Mouse (Mus musculus): ENCODE measurements at regions not wholly inside any gene's neighbourhood (a gene's known extent, or its start where the extent isn't known, plus 50 kb on each side); places are given as distances from the start of the nearest gene placed in this dataset.
"Not testable (repeated sequence)": the region's sequence is repeated elsewhere in the genome, so short reads cannot be mapped to it uniquely, and the experiment has no call there.

DNA sequence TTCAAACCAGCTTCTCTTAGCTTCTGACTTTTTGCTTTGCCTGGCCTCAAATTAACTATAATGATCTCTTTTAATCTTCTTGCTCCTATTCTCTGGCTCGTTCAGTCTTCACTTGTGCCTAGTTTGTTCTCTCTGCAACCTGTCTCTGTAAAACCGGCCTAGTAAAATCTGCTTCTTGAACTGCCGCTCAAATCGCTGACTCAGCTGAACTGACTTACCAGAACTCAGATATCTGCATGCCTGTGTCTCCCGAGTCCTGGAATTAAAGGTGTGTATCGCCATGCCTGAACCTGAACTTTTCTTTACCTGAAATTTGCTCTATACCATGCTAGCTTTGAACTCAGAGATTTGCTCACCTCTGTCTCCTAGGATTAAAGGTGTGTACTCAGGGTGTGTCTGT, 212.2 kb downstream of the Glrx3 start:
- no peak for DNase-seq

DNA sequence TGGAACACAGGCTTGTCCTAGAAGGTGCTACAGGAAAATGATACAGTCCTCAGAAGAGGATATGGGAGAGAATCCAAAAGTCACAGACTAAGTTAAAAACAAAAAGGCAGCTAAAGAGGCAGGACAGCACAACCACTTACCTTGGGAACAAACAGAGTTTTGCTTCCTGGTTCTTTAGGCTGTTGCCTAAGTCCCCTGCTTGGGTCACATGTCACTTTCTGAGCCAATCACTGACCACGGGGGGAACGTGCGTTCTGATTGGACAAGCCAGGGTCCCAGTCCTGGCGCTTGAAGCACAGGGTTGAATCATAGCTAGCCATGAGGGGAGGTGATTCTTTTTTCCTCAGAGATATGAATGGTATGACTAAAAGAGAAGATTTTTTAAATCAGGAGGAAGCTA, 216.4 kb downstream of the Glrx3 start:
- DNase-seq: no peak

DNA sequence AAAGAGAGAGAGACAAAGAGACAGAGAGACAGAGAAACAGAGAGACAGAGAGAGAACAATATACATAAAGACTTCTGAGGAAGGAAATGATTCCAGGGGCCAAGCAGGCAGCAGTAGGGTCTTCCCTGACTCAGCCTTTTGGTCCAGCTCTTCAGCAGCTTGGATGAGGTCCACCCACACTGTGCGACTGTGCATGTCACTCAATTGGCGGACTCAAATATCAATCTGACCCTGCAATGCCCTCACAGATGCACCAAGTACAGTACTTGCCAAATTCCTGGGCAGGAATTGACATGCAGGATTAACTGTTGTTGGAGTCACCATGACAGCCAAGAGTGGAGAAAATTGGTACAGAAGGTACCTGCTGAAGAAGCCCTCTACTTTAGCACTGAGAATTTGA, 229.8 kb downstream of the Glrx3 start:
- no peak for DNase-seq

DNA sequence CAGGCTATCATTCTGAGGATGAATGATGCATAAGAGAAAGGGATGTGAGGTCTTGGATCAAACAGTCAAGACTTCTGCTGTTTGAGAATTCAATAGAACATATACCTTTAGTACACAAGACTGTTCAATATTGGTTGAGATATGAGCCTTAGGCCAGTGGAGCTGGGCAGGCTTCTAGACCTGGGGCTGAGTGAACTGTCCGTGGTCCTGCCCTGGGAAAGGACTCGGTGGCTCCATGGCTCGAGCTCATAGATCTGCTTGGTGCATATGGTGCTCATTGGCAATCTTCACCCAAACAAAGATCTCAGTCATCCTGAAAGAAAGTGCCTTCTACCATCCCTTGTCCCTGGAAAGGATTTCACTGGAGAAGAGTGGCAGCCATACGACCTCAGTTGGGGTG, 233.7 kb downstream of the Glrx3 start:
- DNase-seq: no peak

DNA sequence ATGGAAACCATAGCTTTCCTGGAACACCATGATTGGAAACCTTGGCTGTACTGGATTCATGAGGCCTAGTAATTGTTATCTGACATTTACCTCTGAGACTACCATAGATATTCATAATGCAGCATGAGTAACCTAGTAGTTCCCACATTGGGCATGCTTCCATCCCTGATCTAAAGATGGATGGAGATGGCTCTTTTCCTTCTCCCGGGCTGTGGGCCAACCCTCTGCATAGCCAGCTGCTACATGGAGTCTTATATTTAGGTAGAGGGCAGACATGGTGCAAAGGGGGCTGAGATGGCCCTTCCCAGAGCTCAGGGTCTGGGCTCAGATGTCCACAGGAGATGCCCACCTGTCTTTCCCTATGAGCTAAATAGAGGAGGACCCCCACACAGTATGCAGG, 237.2 kb downstream of the Glrx3 start:
- DNase-seq: no peak

DNA sequence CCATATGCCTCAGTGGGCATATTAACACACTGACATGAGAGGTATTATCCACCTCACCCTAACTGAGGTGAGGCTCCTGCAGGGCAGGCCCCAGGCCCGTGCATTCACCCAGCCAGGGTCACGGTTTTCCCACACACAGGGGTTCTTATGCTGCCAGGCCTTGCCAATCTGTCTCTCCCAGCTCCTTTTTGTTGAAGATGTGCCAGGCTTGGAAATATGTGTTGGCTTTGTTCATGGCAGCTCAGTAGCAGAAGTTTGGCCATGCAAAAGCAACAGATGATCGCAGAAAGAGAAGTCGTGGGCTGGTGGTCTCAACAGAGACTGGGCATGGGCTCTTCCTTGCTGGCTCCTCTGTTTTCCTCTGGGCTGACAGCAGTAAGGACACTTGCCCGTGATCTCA, 238.0 kb downstream of the Glrx3 start:
- DNase-seq: no peak

DNA sequence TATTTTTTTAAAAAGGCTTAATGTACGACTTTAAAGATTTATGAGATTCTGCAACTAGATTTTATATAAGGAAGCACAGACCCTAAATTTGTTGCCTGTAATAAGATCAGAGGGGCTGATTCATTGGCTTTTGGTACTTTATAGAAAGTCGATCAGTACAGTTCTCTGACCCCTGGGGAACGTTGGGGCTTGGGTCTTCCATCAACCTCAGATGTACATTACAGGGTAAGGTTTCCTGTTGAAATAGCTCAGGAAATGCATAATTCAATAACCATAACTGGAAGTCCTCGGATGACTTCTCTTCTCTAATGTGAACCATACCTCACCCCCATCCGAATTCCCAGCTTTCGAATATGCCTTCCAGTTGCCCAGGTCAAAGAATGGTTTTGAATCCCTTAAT, 247.4 kb downstream of the Glrx3 start:
- DNase-seq: no peak

DNA sequence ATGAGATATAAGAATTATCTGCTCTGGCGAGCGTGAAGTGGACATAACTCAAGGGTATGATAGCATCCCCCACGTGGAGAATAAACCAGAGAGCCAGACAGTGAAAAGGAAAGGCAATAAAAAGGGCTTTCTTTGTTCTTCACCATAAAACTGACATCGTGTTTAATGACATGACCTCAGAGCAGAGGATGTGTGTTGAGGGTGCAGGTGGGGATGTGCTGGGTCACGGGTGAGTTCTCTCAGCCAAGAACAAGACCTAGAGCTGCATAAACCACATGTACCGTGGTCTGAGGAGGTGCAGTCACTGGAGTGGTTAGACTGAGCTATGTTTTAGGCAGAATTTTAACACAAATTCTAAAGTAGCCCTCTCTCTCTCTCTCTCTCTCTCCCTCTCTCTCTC, 247.9 kb downstream of the Glrx3 start:
- DNase-seq: no peak

DNA sequence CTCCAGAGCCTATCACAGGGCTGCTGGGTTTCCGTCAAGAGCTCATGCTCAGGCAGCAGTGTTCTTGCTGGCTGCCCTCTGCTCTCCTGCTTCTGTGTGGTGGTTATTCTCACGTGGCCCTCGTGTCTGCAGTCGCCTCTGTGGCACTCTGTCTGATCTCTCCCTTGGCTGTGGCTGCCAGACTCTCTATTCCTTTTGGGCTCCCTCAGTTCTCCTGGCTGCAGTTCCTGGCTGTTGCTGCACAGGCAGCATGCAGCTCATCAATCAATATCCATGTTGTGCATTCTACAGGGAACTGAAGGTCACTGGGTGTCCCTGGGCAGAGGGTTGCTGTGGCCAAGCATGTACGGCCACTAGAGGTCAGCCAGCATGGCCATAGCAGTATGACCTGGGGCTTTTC, 259.4 kb downstream of the Glrx3 start:
- peak; percentile 57 for DNase-seq

DNA sequence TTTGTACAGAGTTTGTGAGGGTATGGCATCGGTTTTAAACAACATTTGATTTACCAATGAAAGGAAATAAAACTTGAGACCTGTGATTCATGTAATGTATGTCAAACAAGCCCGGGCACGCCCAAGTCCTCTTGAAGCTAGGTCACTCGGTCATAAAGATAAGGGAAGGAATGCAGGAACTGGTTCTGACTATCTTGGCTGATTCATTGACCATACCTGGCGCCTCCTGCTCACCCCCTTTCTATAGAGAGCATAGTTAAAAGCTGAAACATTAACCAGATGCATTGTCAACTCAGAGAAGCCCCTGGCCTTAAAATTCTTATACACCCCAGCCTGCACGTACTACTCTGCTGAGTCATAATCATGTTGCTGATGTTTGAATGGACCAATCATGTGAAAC, 261.1 kb downstream of the Glrx3 start:
- not testable (repeated sequence) for DNase-seq

DNA sequence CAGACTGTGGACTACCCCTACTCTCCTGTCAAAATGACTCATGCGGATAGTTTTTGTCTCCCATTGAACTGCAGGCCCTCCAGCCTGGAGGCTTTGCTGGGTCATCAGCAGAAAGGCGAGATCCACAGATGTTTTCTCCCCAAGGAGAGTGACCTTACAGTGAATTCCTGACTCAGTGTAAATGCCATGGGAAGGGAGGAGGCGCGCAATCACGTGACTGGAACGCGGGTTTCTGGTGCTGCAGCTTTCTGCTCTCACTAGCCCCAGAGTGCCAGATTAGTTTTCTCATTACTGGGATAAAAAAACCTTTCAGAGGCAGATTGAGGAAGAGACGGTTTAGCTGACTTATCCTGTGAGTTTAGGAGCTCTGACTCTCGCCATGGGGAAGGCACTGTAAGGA, 275.4 kb downstream of the Glrx3 start:
- peak; percentile 4 for DNase-seq

DNA sequence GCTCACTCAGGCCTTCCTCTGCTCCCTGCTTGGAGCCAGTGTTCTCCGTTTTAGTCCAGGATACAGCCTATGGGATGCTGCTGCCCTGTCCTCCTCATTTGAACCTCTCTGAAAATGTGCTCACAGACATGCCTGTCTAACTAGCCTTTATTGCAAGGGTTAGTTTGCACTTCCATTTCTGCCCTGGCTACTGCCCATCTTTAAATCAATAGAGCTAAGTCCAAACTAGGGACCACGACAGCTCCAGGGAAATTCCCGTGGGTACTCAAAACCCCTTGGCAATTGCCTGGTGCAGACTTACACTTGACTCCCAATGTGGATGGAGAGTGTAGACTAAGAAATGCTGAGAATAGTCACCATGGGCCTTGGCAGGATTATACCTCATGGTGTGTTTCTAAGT, 276.4 kb downstream of the Glrx3 start:
- no peak for DNase-seq

DNA sequence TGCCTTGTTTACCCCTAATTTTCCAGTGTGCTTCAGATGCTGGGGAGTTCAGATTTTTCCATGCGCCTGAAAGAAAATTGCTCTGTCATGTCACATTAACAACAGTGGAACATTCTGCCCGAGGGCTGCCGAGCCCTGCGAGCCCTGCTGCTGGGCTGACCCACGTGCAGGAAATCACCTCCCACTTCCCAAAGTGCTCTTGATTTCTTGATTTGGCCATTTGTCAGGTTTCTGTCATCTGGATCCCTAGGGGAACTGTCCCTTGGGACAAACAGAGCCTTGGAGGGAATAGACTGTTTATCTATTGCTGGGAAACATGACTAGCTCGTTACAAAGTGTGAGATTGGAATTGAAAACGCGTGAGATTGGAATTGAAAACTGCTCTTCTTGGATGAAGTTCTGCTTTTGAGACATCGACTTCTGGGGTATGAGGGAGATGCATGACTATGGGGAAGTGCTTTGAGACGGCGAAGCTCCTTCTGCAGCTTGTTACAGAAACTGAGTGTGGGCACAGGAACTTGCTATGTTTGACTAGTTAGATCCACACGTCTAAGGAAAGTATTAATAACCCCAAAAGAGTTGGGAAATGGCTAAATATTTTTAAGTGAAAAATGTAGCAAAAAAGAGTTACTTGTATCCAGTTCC, 277.0 kb downstream of the Glrx3 start:
- peak; percentile 13 for DNase-seq

DNA sequence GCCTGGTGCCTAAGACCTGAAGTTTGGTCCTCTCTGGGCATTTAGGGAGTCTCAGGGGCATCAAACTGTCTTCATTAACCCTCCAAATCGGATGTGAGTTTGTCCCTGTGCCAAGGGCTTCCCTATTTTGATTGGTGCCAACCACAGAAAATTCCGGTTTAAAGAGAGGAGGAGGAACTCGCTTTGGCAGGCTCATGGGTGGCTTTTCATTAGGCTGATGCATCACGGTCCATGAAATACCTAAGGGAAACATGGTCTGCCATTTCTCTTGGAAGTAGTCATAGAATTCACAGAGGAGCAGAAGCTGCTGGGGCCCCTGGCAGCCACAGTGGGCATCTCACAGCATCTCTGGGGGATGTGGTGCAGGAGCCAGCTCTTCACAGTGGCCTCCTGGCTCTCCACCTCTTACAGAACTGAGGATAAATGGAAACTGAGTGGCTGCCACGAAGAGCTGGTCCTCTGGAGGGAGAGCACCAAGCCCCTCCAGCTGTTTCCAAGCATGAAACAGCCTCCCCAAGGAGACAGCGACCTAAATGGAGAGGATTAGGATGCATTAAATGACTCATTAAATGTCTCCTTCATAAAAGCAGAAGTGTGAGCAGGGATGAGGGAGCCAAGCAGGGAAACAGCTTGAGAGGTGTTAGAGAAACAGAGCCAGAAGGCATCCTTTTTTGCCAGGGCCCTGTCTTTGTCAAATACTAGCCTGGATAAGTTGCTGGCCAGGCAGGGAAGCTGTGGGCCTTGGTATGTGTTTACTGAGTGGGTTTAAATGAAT, 277.9 kb downstream of the Glrx3 start:
- DNase-seq: no peak

DNA sequence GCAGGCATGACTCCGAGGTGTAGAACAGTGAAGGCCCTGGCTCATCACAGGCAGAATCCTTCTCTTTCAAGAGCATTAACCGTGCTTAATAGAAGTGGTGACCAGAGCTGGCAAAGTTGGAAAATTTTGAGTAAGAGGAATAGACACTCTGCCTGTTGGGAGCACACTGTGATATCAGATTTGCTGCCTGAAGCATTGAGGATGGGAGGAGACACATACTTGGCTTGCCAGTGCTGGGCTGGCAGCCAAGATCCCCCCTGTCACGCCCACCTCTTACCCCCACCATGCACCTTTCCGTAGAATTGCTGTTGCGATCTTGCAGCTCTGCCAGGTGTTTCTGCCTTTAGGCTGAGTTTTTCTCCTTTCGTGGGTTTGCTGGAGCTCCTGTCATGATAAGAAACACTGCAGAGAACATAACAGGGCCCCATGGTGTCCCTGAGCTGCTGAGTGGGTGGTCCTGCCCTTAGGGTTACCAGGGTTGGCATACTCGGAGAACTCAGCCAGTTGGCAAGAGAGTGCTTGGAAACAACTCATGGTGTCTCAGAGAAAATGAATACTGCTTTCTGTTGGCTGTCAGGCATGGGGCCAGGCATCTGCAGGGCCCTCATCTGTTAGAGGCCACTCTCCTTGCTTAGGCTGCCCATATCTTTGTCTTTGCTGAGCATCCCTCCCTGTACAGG, 286.1 kb downstream of the Glrx3 start:
- DNase-seq: no peak

DNA sequence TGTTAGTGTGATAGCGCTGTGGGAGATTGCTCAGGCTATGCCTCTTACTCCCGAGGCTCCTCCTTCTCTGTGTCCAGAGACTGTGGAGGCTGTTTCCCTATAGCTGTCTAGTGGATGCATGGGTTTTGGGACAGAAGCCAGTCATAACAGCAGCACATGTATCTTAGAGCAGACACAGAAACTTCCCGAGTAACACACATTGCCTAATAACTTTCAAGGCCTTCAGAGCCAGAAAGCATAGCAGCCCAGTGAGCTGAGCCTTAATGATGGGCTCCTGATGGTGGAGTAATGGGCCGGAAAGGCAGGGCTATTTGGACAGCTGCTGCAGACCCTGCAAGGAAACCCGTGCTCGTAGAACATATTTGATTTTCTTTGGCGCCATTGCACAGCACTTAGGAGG, 288.6 kb downstream of the Glrx3 start:
- no peak for DNase-seq

DNA sequence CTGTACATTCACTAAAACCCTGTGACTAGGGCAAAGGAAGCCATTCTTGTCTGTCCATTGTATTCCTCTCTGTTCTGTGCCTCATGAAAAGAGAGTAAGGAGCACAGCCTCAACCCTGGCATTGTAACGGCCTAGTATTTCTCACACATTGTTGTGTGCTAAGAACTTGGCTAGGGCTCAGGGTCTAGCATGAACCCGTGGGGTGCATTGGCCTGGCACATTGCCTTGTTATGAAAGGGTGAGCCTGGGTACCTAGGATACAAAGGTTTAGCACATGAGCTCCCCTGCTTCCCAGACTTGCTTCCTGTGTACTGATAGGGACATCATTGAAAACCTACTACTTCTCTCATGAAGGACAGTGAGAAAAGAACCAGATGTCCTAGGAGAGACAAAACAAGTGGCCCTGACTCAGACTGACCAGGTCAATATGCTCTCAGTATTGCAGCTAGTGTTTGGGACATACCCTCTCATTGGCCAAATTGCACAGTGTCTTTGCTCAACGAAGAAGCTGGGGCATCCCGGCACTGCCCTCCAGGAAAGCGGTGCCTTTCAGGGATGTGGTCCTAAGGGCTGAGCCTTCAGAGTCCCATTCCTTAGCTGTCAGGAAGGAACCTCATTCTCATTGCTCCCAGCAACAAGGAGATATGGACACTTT, 298.6 kb downstream of the Glrx3 start:
- DNase-seq: no peak

DNA sequence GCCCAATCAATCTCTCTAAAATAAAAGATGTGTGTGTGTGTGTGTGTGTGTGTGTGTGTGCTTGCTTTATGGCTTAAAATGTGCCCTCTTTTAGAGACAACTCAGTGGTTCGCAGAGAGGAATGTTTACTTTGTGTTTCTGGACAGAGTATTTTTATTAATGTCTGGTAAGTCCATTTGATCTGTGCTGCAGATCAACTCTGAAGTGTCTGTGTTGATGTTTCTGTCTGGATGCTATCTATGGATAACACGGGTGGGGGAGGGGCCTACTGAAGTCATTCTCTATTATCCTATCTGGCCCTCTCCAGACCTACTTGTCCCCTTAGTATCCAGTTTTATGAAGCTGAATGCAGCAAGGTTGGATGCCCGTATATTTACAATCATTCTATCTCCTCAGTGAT, 304.3 kb downstream of the Glrx3 start:
- DNase-seq: no peak

DNA sequence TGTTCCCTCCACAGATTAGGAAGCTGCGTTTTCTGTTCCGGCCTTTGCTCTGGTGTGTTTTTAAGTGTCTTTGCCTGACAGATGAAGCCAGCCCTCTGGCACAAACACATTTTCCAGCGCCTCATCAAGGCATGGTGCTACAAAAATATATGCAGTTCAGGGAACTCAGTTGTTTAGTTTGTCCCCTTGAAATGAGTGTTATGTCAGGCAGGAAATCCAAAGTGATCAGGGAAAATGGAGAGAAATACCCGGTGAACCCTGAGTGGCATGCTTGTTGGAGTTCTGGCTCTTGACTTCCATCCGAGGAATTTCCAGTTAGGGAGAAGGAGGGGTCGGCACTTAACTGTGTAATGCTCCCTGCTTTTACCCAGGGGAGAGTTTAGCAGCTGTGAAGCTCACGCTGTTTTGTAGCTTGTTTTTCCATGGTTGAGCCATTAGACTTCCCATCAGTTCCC, 304.9 kb downstream of the Glrx3 start:
- DNase-seq: no peak

DNA sequence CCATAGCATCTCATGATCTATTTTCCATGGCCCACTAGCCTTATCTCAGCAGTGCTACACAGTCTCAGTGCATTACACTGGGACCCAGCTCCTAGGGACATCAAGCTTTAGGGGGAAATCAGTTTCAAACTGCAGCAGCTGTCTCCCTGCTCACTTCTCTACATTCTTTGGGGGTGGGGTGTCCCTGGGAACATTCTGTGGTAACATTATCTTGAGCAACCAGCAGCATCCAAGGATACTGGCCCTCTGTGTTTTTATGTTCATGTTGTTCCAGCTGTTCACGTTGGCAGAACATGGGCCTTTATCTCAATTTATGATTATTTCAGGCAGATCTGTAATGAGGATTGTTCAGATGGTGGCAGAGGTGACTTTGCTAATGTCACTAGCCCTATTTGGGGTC, 308.2 kb downstream of the Glrx3 start:
- no peak for DNase-seq

DNA sequence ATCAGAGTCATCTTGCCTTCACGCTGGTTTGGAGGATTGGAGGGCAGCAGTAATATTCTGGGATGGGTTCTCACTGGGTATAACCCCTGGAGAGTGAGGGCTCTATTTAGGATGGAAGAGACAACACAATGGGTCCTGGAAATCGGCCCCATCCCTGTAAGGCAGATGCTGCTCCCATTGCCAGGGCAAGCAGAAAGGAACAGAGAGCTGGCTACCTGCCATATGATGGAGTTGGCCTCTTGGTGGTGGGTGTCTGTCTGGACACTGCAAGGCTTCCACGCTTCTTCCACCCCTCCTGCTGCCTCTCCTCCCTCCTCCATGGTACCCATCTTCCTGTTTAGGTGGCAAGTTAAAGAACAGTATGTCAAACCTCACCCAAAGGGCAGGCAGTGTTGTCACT, 308.6 kb downstream of the Glrx3 start:
- no peak for DNase-seq

DNA sequence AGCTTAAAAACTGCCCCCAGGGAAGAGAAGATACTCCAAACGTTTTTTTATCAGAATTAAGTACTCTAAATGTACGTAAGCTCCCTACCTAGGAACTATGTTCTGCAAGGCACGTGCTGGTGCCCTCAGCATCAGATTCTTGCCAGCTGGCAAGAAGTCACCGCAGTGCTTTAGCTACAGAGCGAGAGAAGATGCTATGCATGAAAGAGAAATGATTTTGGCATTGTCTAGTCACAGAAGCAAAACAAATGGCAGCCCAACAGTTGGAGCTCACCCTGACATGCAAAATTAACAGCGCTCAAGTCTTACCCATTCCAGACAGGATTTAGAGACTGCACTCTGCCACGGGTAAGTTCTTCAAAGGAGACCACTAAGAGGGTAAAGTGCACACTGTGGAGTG, 311.5 kb downstream of the Glrx3 start:
- no peak for DNase-seq

DNA sequence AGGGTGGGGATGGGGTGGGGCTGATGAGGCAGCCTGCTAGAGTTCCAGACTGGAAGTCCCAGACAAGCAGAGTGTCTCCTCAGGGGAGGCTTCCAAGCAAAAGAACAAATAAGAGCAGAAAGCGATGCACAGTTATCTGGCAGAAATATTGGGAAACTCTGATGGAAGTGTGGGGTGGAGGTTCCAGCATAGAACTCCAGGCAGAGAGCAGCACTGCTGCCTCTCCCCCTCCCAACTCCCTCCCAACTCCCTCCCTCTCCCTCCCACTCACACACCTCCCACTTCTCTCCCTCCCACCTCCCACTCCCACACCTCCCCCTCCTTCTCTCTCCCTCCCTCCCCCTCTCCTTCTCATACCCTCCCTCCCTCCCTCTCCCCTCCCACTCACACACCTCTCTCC, 313.3 kb downstream of the Glrx3 start:
- no peak for DNase-seq

All from adrenal gland, adult 2 months (tissue).